Mouse (Mus musculus) cerebellum, adult 2 months (tissue): ENCODE measurements around the gene Cant1. TPM values are rescaled to one million over a fixed set of nuclear protein-coding genes. Genes with fewer than 3 reads are reported as not detected.
A peak's percentile ranks its signal among the peaks of the same experiment; 100 is the strongest.
"Not testable (repeated sequence)": the region's sequence is repeated elsewhere in the genome, so short reads cannot be mapped to it uniquely, and the experiment has no call there.

Experiments used
- DNase-seq, 2 experiments: peaks; one replicate each; pipeline ENCODE4 v3.0.0; 2021
- H3K27ac ChIP-seq: fragments of 200-500 bp; 2 replicates; pipeline ENCODE4 v1.5.1; 2012; ENCODE audit warnings: low read length, control low read depth, inconsistent platforms; ENCODE audit not compliant: insufficient read depth
- H3K27me3 ChIP-seq: fragments of 200-500 bp; 2 replicates; pipeline ENCODE4 v1.6.1; 2012; ENCODE audit warnings: inconsistent platforms, mild to moderate bottlenecking, low read length, moderate library complexity; ENCODE audit not compliant: control insufficient read depth, insufficient read depth
- H3K4me1 ChIP-seq: fragments of 200-500 bp; 2 replicates; pipeline ENCODE4 v1.6.1; 2011; ENCODE audit warnings: low read length; ENCODE audit not compliant: control insufficient read depth, insufficient read depth
- H3K4me3 ChIP-seq: fragments of 200-500 bp; replicated peaks from 2 replicates; pipeline ENCODE3; 2011; ENCODE audit warnings: mild to moderate bottlenecking, low read depth, low read length, control low read depth; ENCODE audit not compliant: insufficient read depth
- CTCF ChIP-seq: fragments of 200-500 bp; IDR thresholded peaks from 2 replicates; pipeline ENCODE4 v1.5.1; 2011; ENCODE audit warnings: low read depth, mild to moderate bottlenecking, control low read depth, low read length, moderate library complexity, borderline replicate concordance; ENCODE audit not compliant: insufficient read depth
- POLR2A ChIP-seq: fragments of 200-500 bp; IDR thresholded peaks from 2 replicates; pipeline ENCODE4 v1.6.1; 2011; ENCODE audit warnings: low read length, control low read depth, borderline replicate concordance; ENCODE audit not compliant: insufficient read depth
- WGBS: fragments of 180-500 bp; shearing (Covaris S2); methylation state at CpG from one replicate; pipeline ENCODE4 v1.1.7; 2018; 5-methylcytosine and 5-hydroxymethylcytosine counted together
- polyA plus RNA-seq: library from polyadenylated mRNA; depleted of rRNA; stranded (reverse); fragments of >200 nt; gene quantifications from 2 replicates; pipeline ENCODE4 v1.2.3, GENCODE M21; 2012

The Cant1 gene
- polyA plus RNA-seq, 1 experiment = 41.8 TPM

GRCm38 (mm10) chr11:118394538-118394937 is 24.3 kb downstream of the Cant1 start:
- no peak overlapping the region for H3K4me3 ChIP-seq
- no peaks in the 10 kb centered on the region for H3K27me3 ChIP-seq
- no peak overlapping the region for H3K27ac ChIP-seq
- TF ChIP-seq POLR2A = no peak
- TF ChIP-seq CTCF = no peak
- DNase-seq = peak in 1 of 2 experiments; percentile 6
- 46% methylated on average over 6 of the region's 6 CpGs for whole genome bisulfite sequencing
- H3K4me1 ChIP-seq = peaks cover 18% of the 10 kb centered on the region

DNA sequence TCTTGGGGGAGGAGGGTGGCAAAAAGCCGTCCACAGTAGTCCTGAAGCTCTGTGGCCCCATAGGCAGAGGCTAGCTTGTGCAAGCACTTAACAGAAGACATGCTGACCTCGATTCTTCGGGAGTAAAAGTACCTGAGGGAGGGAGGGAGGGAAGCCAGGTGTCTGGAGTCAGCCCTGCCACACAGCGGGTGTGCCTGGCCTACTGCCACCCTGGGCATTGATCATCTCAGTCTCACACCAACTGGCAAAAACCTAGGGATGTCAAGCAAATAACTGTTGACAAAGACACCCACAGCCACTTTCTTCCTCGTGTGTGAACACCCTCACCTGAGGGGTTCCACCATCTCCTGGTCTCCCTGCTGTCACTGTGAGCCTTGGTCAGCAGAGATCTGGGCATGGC is 24.9 kb downstream of the Cant1 start:
- H3K27me3 ChIP-seq = no peaks in the 10 kb centered on the region
- WGBS = 25% methylated on average over 5 of the region's 5 CpGs
- H3K27ac ChIP-seq = no peak overlapping the region
- peak; percentile 63 to 69 for DNase-seq
- H3K4me3 ChIP-seq = no peak overlapping the region
- H3K4me1 ChIP-seq = peaks cover 18% of the 10 kb centered on the region
- TF ChIP-seq POLR2A = no peak

GRCm38 (mm10) chr11:118387816-118388215 is 31.1 kb downstream of the Cant1 start:
- DNase-seq, H3K4me3 ChIP-seq, H3K4me1 ChIP-seq, H3K27me3 ChIP-seq, H3K27ac ChIP-seq: not testable (repeated sequence)
- WGBS = 81% methylated on average over 13 of the region's 13 CpGs

GRCm38 (mm10) chr11:118379251-118380009 is 39.5 kb downstream of the Cant1 start:
- H3K27me3 ChIP-seq = no peaks in the 10 kb centered on the region
- TF ChIP-seq CTCF (peak; percentile 89), POLR2A (no peak)
- H3K27ac ChIP-seq = no peak overlapping the region
- WGBS = 37% methylated on average over 11 of the region's 11 CpGs
- H3K4me1 ChIP-seq = no peaks in the 10 kb centered on the region
- no peak overlapping the region for H3K4me3 ChIP-seq
- DNase-seq = peak; percentile 76 to 84

- no peaks in the 10 kb centered on the region for H3K27me3 ChIP-seq
- H3K4me3 ChIP-seq = no peak overlapping the region
- H3K4me1 ChIP-seq = no peaks in the 10 kb centered on the region
- TF ChIP-seq CTCF (no peak), POLR2A (no peak)
- H3K27ac ChIP-seq = no peak overlapping the region
- 86% methylated on average over 6 of the region's 6 CpGs for WGBS
- no peak for DNase-seq
Observed at GRCm38 (mm10) chr11:118378656-118379055, 40.2 kb downstream of the Cant1 start.

- DNase-seq = not testable (repeated sequence)
Observed at GRCm38 (mm10) chr11:118376323-118376722, 42.6 kb downstream of the Cant1 start.

GRCm38 (mm10) chr11:118375881-118376280 is 43.0 kb downstream of the Cant1 start:
- Histone ChIP-seq H3K4me3 (no peak overlapping the region), H3K27me3 (no peaks in the 10 kb centered on the region), H3K27ac (no peak overlapping the region), H3K4me1 (no peaks in the 10 kb centered on the region)
- TF ChIP-seq CTCF (no peak), POLR2A (no peak)
- WGBS = 47% methylated on average over 5 of the region's 5 CpGs
- no peak for DNase-seq

More at GRCm38 (mm10) chr11:118376323-118376722, 42.6 kb downstream of the Cant1 start:
- not testable (repeated sequence) for H3K27me3 ChIP-seq, H3K4me3 ChIP-seq, H3K4me1 ChIP-seq, H3K27ac ChIP-seq

- no peaks in the 10 kb centered on the region for H3K27me3 ChIP-seq
- WGBS = 59% methylated on average over 8 of the region's 8 CpGs
- no peak for TF ChIP-seq CTCF
Observed at GRCm38 (mm10) chr11:118375461-118375860, 43.4 kb downstream of the Cant1 start.

More at GRCm38 (mm10) chr11:118375461-118375860, 43.4 kb downstream of the Cant1 start:
- no peak overlapping the region for H3K4me3 ChIP-seq
- DNase-seq = no peak
- no peak overlapping the region for H3K27ac ChIP-seq
- no peaks in the 10 kb centered on the region for H3K4me1 ChIP-seq
